Mouse (Mus musculus): ENCODE results near the gene Ddx31. TPM values are rescaled to one million over a fixed set of nuclear protein-coding genes. Genes with fewer than 3 reads are reported as not detected.

The Ddx31 gene
- total RNA-seq, 2 experiments from 2014 or later, result 2.7 to 3.4 TPM

GRCm38 (mm10) chr2:28860678-28861423, 20.6 kb downstream of the Ddx31 start:
- DNase-seq (ENCODE audit: low spot score), result no peak
- intact Hi-C loops (cut with DNase I), result no loop called here

DNA sequence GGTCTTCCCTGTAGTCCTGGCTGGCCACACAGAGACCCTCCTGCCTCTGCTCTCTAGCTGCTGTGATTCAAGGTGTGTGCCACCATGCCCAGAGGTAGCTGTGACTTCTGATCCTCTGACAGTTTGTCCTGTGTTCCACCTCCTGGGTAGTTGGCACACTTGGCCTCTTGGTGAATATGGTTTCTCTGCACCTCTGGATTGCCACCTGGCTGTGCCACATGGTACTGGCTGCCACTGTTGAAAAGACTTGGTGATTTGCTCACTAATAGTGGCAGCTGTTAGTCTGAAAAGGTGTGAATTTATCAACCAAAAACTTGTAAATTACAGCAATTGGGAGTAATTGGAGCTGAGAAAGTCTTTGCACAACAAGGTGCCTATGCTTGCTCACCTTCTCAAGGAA, 23.7 kb downstream of the Ddx31 start:
- intact Hi-C loops (cut with DNase I), result no loop called here
- no peak for DNase-seq (ENCODE audit: low spot score)

- intact Hi-C loops (cut with DNase I), result no loop called here
- DNase-seq (ENCODE audit: low spot score), result no peak
Observed at GRCm38 (mm10) chr2:28867495-28867894, 27.3 kb downstream of the Ddx31 start.

DNA sequence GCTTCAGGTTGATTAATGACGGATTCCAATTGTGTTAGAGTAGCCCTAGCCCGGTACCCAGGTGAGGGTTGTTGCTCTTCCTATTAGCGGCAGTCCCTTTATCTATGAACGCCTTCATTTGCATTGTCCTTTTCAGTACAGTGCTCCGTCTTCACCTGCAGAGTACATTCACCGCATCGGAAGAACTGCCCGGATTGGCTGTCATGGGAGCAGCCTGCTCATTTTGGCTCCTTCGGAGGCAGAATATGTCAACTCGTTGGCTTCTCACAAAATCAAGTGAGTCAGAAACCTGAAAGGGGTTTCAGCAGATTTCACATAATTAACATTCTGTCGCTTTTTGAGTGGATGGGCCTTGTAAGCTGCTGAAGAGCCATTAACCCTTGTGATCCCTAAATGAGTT, 35.3 kb downstream of the Ddx31 start:
- no peak for DNase-seq (ENCODE audit: low spot score)
- intact Hi-C loops (cut with DNase I), result no loop called here

DNA sequence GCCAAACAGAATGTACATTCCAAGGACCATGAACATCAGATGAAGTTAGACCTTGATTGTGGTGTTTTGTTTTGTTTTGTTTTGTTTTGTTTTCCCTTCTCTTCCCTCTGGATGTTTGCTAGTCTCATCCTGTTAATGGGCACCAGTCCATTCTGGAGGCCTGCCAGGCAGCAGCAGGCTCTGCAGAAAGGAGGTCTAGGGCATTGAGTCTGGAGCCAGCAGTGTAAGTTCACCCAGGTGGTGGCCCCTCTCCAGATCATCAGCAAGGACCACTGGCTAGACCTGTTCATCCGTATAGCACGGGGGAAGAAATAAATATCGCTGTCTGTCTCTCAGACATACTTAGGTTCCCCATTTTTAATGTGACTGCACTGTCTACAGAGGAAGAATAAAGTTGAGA, 41.1 kb downstream of the Ddx31 start:
- DNase-seq (ENCODE audit: low spot score), result no peak
- intact Hi-C loops (cut with DNase I), result no loop called here

DNA sequence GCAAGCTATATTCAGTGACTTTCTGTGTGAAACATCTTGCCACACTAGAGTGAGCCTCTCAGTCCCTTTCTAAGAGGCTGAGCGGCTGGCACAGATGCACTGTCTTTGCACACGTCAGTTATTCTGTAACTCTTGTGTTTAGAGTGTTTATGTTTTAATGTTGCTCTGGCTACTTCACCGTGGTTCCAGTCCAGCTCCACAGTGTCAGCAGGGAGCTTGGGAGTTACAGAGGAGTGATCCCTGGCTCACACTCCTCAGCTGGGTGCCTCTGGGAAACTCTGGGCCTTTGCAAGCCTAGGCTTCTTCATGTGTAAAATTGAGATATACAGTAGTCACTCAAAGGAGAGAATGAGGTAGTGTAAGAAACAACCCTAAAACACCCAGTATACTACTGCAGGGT, 41.8 kb downstream of the Ddx31 start:
- intact Hi-C loops (cut with DNase I), result no loop called here
- DNase-seq (ENCODE audit: low spot score), result no peak

DNA sequence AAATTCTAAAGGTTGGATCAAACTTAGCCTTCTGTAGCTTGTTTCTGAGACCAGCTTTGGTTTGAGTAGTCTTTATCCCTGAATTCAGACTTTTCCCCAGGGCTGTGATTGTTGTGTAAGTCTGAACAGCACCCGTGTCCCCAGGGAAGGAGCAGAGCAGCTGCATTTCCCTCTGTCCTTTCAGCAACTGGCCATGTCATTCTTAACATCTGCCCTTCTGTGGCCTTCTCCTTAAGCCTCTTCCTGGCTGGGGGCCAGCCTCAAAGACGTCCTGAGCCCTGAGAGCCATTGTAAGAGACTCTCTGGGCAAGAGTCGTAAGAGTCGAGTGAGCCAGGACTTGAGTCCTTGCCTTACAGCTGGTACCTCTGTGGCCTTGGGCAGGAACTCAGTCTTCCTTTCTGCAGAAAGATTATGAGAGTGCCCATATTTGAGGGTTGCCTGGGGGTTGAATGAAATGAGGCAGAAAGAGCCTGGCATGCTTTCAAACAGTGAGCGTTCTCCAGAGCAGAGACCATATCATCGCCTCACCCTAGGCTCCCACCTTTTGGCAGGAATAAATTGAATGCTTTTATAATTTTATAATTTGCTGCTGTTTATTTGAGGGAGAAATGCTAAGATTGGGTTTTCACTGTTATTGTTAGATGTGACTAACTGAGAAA, 42.8 kb downstream of the Ddx31 start:
- intact Hi-C loops (cut with DNase I), result no loop called here
- no peak for DNase-seq (ENCODE audit: low spot score)

DNA sequence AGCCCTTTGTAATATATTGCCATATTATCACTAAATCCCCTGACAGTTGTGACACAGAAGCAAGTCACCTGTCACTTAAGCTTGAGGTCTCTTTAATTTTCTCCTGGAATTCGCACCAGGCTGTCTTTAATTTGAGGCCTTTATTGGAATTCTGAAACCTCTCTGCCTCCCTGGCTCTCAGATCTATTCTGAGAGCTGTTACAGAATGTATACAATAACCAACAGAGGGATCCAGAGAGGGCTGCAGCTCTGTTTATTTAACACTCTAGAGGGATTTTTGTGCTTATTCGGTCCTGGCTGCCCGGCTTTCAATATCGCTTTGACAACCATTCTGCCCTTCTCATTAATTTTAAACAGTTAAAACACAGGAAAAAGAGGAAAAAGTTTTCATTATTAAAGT, 44.7 kb downstream of the Ddx31 start:
- intact Hi-C loops (cut with DNase I), result no loop called here
- no peak for DNase-seq (ENCODE audit: low spot score)

- DNase-seq (ENCODE audit: low spot score), result no peak
- intact Hi-C loops (cut with DNase I), result no loop called here
Observed at GRCm38 (mm10) chr2:28892796-28893195, 52.6 kb downstream of the Ddx31 start.

DNA sequence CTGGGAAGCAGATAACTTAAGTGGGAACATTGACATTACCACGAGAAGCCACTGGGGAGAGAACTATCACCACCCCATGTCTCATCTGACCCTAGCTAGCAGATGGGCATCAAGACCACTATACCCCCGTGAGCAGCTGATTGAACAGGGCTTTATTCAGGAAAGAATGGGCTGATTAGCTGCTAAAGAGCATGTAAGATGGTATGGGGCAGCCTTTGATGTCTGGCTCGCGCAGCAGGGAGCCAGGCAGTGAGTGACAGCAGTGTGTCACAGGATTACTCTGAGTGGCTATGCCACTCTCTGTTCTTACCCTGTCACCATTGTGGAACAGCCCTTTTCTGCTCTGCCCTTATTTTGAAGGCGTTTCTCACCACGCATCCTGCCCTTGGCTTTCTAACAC, 53.3 kb downstream of the Ddx31 start:
- intact Hi-C loops (cut with DNase I), result no loop called here
- DNase-seq (ENCODE audit: low spot score), result no peak

DNA sequence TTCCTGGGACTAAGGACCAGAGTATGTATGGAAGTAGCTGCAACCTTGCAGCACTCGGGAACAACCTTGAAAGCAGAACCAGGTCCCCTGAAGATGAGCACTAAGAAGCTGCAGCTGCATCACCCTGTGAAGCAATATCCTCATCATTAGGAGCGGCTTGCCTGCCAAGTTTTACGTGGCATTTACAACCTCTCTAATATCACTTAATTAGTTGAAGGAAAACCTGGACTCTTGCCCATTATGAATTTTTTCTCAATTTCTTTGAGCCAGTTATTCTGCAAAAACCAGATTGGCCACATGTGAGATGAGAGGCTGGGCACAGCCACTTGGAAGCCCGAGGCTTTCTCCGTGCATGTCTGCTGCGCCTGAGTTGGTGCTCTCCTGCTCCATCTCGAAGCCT, 55.7 kb downstream of the Ddx31 start:
- intact Hi-C loops (cut with DNase I), result no loop called here
- no peak for DNase-seq (ENCODE audit: low spot score)

- DNase-seq (ENCODE audit: low spot score), result no peak
- intact Hi-C loops (cut with DNase I), result no loop called here
Observed at GRCm38 (mm10) chr2:28897340-28897899, 57.2 kb downstream of the Ddx31 start.

- DNase-seq (ENCODE audit: low spot score), result no peak
- intact Hi-C loops (cut with DNase I), result no loop called here
Observed at GRCm38 (mm10) chr2:28902291-28902690, 62.1 kb downstream of the Ddx31 start.

GRCm38 (mm10) chr2:28903871-28904270, 63.7 kb downstream of the Ddx31 start:
- no peak for DNase-seq (ENCODE audit: low spot score)
- intact Hi-C loops (cut with DNase I), result no loop called here

DNA sequence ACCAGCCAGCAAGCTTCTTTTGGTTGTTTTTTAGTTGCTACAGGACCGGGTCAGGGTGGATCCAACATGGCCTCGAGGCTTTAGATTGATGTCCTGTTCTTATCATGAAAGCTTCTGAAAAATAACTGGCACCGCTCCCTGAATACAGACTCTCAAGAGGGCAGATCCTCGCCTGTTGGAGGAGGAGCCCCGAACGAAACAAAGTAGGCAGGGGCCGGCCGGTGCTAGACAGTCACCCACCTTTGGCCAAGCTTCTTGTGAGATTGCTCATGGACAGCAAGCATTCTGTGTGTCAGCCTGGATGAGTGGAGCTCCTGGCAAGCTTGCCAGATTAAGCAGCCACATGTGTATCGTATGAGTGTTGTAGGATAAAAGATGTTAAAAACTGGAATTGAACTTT, 64.6 kb downstream of the Ddx31 start:
- intact Hi-C loops (cut with DNase I), result no loop called here
- no peak for DNase-seq (ENCODE audit: low spot score)

- no peak for DNase-seq (ENCODE audit: low spot score)
- intact Hi-C loops (cut with DNase I), result no loop called here
Observed at GRCm38 (mm10) chr2:28905561-28905960, 65.4 kb downstream of the Ddx31 start.

DNA sequence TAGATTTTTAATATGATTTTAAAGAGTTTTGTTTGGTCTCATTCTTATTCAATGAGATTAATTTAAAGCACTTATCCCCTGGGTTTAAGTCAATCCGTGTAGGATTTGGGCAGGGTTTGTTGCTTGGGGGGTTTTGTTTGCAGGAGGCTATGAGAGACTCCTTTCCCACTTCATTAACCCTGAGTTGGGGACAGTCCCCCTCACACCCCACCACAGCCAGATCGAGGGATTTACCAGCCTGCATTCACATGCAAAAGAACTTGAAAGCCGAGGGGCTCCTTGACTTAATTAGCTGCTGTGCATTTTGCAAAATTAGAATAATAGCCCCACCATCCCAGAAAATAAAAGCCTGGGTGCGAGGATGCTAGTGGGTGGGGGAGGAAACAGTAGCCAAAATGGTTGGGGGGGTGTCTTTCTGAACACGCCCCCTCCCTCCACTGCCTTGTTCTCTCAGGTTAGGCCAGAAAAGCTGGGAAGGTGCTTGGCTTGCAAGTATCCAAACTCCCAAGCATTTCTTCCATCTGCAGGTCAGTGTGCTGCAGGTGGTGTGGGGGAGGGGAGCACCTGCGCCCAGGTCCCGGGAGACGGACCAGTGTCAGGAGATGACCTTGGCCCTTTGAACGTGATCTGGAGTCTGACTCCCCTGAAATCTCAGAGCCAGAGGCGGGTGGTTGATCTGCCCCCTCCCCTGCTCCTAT, 67.6 kb downstream of the Ddx31 start:
- intact Hi-C loops (cut with DNase I), result no loop called here

DNA sequence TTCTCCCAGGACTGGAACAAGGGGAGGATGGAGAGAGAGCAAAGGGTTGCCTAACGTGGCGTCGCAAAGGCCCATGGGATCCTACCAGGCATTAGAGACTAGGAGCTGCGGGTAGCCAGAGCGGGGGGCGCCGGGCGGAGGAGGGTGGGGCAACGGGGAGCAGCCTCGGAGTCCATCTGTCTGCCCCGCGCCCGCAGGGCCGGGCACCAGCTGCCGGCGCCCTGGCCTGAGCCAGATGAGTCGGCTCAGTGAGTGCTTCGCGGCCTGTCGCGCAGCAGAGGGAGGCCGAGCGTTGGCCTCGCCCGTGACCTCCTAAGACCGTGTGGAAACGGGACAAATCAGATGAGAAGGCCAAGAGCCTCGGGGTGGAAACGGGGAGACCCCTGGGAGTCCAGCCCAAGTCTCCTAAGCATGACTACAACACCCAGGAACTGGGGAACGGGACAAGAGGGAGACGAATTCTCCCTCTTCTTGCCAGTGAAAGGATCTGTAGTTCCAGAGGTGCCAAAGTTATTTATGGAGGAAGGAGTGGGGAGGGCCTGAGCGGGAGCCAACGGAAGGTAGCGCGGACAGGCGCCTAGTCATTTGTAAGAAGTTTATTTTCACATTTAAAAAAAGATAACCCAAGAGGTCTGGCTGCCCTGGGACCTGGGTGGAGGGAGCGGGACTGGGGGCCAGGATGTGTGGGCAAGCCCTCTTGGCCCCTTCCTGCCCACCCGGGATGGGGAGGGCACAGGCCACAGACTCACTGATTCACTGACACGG, 68.4 kb downstream of the Ddx31 start:
- no peak for DNase-seq (ENCODE audit: low spot score)
- intact Hi-C loops (cut with DNase I), result no loop called here

More for the DNA sequence above, 67.6 kb downstream of the Ddx31 start:
- no peak for DNase-seq (ENCODE audit: low spot score)

GRCm38 (mm10) chr2:28909186-28909817, 69.1 kb downstream of the Ddx31 start:
- DNase-seq (ENCODE audit: low spot score), result no peak
- intact Hi-C loops (cut with DNase I), result no loop called here

Measured in heart, postnatal 25 days (tissue).